Comparison of ENCODE assay signal across 8 mouse cellular contexts in the genomic region with DNA sequence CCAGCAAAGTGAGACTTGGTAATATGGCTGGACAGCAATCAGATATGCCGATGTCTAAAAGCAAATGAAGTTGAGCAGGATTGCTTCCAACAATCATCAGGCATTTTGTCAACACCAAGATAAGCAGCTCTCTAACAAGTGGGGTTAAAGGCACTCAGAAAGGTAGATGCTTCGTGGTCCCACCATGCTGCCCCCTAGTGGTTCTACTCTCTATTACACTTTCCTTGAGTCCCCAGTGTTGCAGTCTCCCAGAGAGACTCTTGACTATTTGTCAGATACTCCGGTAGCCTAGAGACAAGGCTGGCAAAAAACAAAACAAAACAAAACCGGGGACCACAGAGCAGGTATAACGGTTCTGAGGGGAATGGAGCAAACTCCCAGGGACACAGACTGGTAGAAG. TPM values are rescaled to one million over a fixed set of nuclear protein-coding genes. Genes with fewer than 3 reads are reported as not detected.
A peak's percentile ranks its signal among the peaks of the same experiment; 100 is the strongest.
DNase-seq lines count a peak whose midpoint lies in the region; ATAC-seq and TF ChIP-seq lines count a peak whose summit lies in the region.

No protein-coding gene starts in this region.

- 57% methylated on average over 5 of the region's 5 CpGs for WGBS in hindbrain, embryonic 10.5 days
- WGBS in hindbrain, embryonic 13.5 days, result 60% methylated on average over 5 of the region's 5 CpGs
- WGBS in lung, postnatal 0 days, result 50% methylated on average over 5 of the region's 5 CpGs

- no peaks in the 10 kb centered on the region for H3K36me3 ChIP-seq in hindbrain, embryonic 10.5 days
- H3K36me3 ChIP-seq in hindbrain, embryonic 13.5 days, result no peaks in the 10 kb centered on the region
- H3K36me3 ChIP-seq in lung, postnatal 0 days (ENCODE audit: insufficient read depth, low read length), result no peaks in the 10 kb centered on the region

- ATAC-seq in hindbrain, embryonic 13.5 days (ENCODE audit: low FRiP score), result no peak
- no peak for ATAC-seq in lung, postnatal 0 days

- no peak overlapping the region for H3K27ac ChIP-seq in hindbrain, embryonic 10.5 days
- no peak overlapping the region for H3K27ac ChIP-seq in hindbrain, embryonic 13.5 days
- H3K27ac ChIP-seq in lung, postnatal 0 days (ENCODE audit: low read length), result no peak overlapping the region

- peak; percentile 64 for TF ChIP-seq CTCF in lung, postnatal 0 days (IDR thresholded peaks at IDR 0.05)

- no peaks in the 10 kb centered on the region for H3K4me1 ChIP-seq in hindbrain, embryonic 10.5 days (replicated peaks)
- H3K4me1 ChIP-seq in hindbrain, embryonic 13.5 days (replicated peaks), result no peaks in the 10 kb centered on the region
- no peaks in the 10 kb centered on the region for H3K4me1 ChIP-seq in lung, postnatal 0 days (ENCODE audit: insufficient read depth, low read depth, low read length)

- no peak for TF ChIP-seq EP300 in lung, postnatal 0 days (IDR thresholded peaks at IDR 0.05)

- H3K27me3 ChIP-seq in hindbrain, embryonic 10.5 days (ENCODE audit: insufficient read depth, poor library complexity, severe bottlenecking), result no peaks in the 10 kb centered on the region
- no peaks in the 10 kb centered on the region for H3K27me3 ChIP-seq in hindbrain, embryonic 13.5 days
- no peaks in the 10 kb centered on the region for H3K27me3 ChIP-seq in lung, postnatal 0 days (replicated peaks; ENCODE audit: insufficient read depth, low read length)

- peak; percentile 7 for DNase-seq in hindbrain, embryonic 10.5 days (ENCODE audit: low spot score)
- DNase-seq in ES-CJ7 (ENCODE audit: low read depth, low spot score), result peak; percentile 77
- DNase-seq in cerebellum, adult 8-10 months, result peak; percentile 22
- DNase-seq in lung, postnatal 0 days (ENCODE audit: low spot score), result peak; percentile 27
- no peak for DNase-seq in right cerebral cortex, adult 2 months (ENCODE audit: low spot score in 2 of 2)
- no peak for DNase-seq in frontal cortex, postnatal 25 days (ENCODE audit: low spot score in 2 of 2)
- DNase-seq in right cerebral cortex, postnatal 25 days, result no peak

- no peaks in the 10 kb centered on the region for H3K9me3 ChIP-seq in hindbrain, embryonic 10.5 days
- H3K9me3 ChIP-seq in hindbrain, embryonic 13.5 days, result no peaks in the 10 kb centered on the region
- no peaks in the 10 kb centered on the region for H3K9me3 ChIP-seq in lung, postnatal 0 days (ENCODE audit: low read length)

- no peak overlapping the region for H3K9ac ChIP-seq in hindbrain, embryonic 13.5 days
- H3K9ac ChIP-seq in lung, postnatal 0 days (replicated peaks; ENCODE audit: low read depth), result no peak overlapping the region

- H3K4me3 ChIP-seq in hindbrain, embryonic 10.5 days, result no peak overlapping the region
- no peak overlapping the region for H3K4me3 ChIP-seq in hindbrain, embryonic 13.5 days
- no peak overlapping the region for H3K4me3 ChIP-seq in lung, postnatal 0 days (ENCODE audit: low read depth, low read length)

- H3K4me2 ChIP-seq in hindbrain, embryonic 13.5 days, result no peak overlapping the region
- no peak overlapping the region for H3K4me2 ChIP-seq in lung, postnatal 0 days (replicated peaks; ENCODE audit: low read depth, low read length)

RNA-seq across cellular contexts. Expression of a gene that starts 21.3 kb away (rescaled TPM):
- 24.9 and 31.7 TPM in 2 replicates for polyA plus RNA-seq in hindbrain, embryonic 10.5 days (2016; fragmentation: Nextera tagmentation; extraction: Ambion mirVana)
- polyA plus RNA-seq in hindbrain, embryonic 13.5 days (2015; fragmentation: Nextera tagmentation; extraction: Ambion mirVana), result 37.2 and 38.2 TPM in 2 replicates
- polyA plus RNA-seq in lung, postnatal 0 days (2015; fragmentation: Nextera tagmentation; extraction: Ambion mirVana), result 22.8 and 24.1 TPM in 2 replicates

RNA-seq across cellular contexts. Expression of a gene that starts 60.0 kb away (rescaled TPM):
- polyA plus RNA-seq in hindbrain, embryonic 10.5 days (2016; fragmentation: Nextera tagmentation; extraction: Ambion mirVana), result 48.4 and 58.9 TPM in 2 replicates
- polyA plus RNA-seq in hindbrain, embryonic 13.5 days (2015; fragmentation: Nextera tagmentation; extraction: Ambion mirVana), result 96.0 and 98.9 TPM in 2 replicates
- 76.7 and 81.0 TPM in 2 replicates for polyA plus RNA-seq in lung, postnatal 0 days (2015; fragmentation: Nextera tagmentation; extraction: Ambion mirVana)

Comparison
In these comparisons a context has a peak if more than half of its experiments do, and no peak if none do; other contexts are left out.
1. DNase-seq: peak in hindbrain, embryonic 10.5 days (single experiment), ES-CJ7 (single experiment), cerebellum, adult 8-10 months (single experiment) and lung, postnatal 0 days (single experiment); none in right cerebral cortex, adult 2 months (0 of 2), frontal cortex, postnatal 25 days (0 of 2) and right cerebral cortex, postnatal 25 days (single experiment).